Mouse (Mus musculus) kidney, embryonic 16.5 days (tissue): ENCODE results near the gene Inpp4b. TPM values are rescaled to one million over a fixed set of nuclear protein-coding genes. Genes with fewer than 3 reads are reported as not detected.

Source experiments
- ATAC-seq: fragments of 200-750 bp; cut with Nextera tagmentation; 2 replicates; pipeline ENCODE4 v1.8.0; 2017; ENCODE audit warnings: moderate TSS enrichment; ENCODE audit not compliant: low FRiP score, low TSS enrichment
- H3K27ac ChIP-seq: fragments of 300-500 bp; sonication (generic); 2 replicates; pipeline ENCODE4 v1.5.1; 2014; ENCODE audit warnings: low read length
- H3K27me3 ChIP-seq: fragments of 300-500 bp; sonication (generic); 2 replicates; pipeline ENCODE4 v1.6.1; 2014; ENCODE audit warnings: low read length, control low read depth, mixed read lengths; ENCODE audit not compliant: insufficient read depth
- H3K36me3 ChIP-seq: fragments of 300-500 bp; sonication (generic); 2 replicates; pipeline ENCODE4 v1.6.1; 2014; ENCODE audit warnings: low read length, control low read depth, mixed read lengths; ENCODE audit not compliant: insufficient read depth
- H3K4me1 ChIP-seq: fragments of 300-500 bp; sonication (generic); 2 replicates; pipeline ENCODE4 v1.6.1; 2014; ENCODE audit warnings: low read length, control low read depth, mixed read lengths; ENCODE audit not compliant: insufficient read depth
- H3K4me2 ChIP-seq: fragments of 300-500 bp; sonication (generic); replicated peaks from 2 replicates; pipeline ENCODE4 v1.6.1; 2014; ENCODE audit warnings: low read depth, low read length
- H3K4me3 ChIP-seq: fragments of 300-500 bp; sonication (generic); 2 replicates; pipeline ENCODE4 v1.5.1; 2014; ENCODE audit warnings: mild to moderate bottlenecking, low read length
- H3K9ac ChIP-seq: fragments of 300-500 bp; sonication (generic); replicated peaks from 2 replicates; pipeline ENCODE4 v1.6.1; 2014; ENCODE audit warnings: low read length
- H3K9me3 ChIP-seq: fragments of 300-500 bp; sonication (generic); 2 replicates; pipeline ENCODE4 v1.6.1; 2016; ENCODE audit warnings: low read length, control low read depth
- WGBS: fragments of 180-500 bp; shearing (Covaris S2); extraction: QIAGEN DNeasy Blood & Tissue Kit; methylation state at CpG from one replicate; pipeline ENCODE4 v1.1.7; 2014; 5-methylcytosine and 5-hydroxymethylcytosine counted together
- polyA plus RNA-seq: library from polyadenylated mRNA; unstranded; fragments of >200 nt; fragmentation: Nextera tagmentation; extraction: Ambion mirVana; gene quantifications from 2 replicates; pipeline ENCODE4 v1.2.1, GENCODE M21; 2015

The Inpp4b gene
- polyA plus RNA-seq, 1 experiment from 2014 or later, result 11.0 TPM

GRCm38 (mm10) chr8:81855009-81855408, 512.7 kb downstream of the Inpp4b start:
- Histone ChIP-seq H3K27me3 (no peaks in the 10 kb centered on the region), H3K4me2 (no peak overlapping the region), H3K9me3 (no peaks in the 10 kb centered on the region), H3K27ac (no peak overlapping the region), H3K36me3 (no peaks in the 10 kb centered on the region), H3K9ac (no peak overlapping the region), H3K4me3 (no peak overlapping the region), H3K4me1 (0 out of 2 replicates have a peak, but pooled peaks cover 4% of the 10 kb centered on the region)
- no peak for ATAC-seq
- WGBS, result 87% methylated on average over 1 of the region's 1 CpGs

GRCm38 (mm10) chr8:81856120-81856519, 513.8 kb downstream of the Inpp4b start:
- no peak overlapping the region for H3K4me2 ChIP-seq
- WGBS, result 57% methylated on average over 4 of the region's 4 CpGs

GRCm38 (mm10) chr8:81856608-81857007, 514.3 kb downstream of the Inpp4b start:
- Histone ChIP-seq H3K27ac (peak overlapping the region; percentile 14; the same call in 1 of the 2 replicates), H3K27me3 (no peaks in the 10 kb centered on the region), H3K4me1 (0 out of 2 replicates have a peak, but pooled peaks cover 4% of the 10 kb centered on the region), H3K36me3 (no peaks in the 10 kb centered on the region), H3K4me3 (no peak overlapping the region), H3K4me2 (no peak overlapping the region), H3K9me3 (no peaks in the 10 kb centered on the region), H3K9ac (no peak overlapping the region)
- 36% methylated on average over 6 of the region's 6 CpGs for WGBS
- no peak for ATAC-seq

More at GRCm38 (mm10) chr8:81856120-81856519, 513.8 kb downstream of the Inpp4b start:
- no peak for ATAC-seq
- H3K4me1 ChIP-seq, result 0 out of 2 replicates have a peak, but pooled peaks cover 4% of the 10 kb centered on the region
- H3K9ac ChIP-seq, result no peak overlapping the region
- H3K4me3 ChIP-seq, result no peak overlapping the region
- no peaks in the 10 kb centered on the region for H3K27me3 ChIP-seq
- H3K36me3 ChIP-seq, result no peaks in the 10 kb centered on the region
- H3K27ac ChIP-seq, result peak overlapping the region; percentile 14; the same call in 1 of the 2 replicates
- no peaks in the 10 kb centered on the region for H3K9me3 ChIP-seq

- no peaks in the 10 kb centered on the region for H3K9me3 ChIP-seq
- no peaks in the 10 kb centered on the region for H3K36me3 ChIP-seq
- H3K9ac ChIP-seq, result no peak overlapping the region
- H3K4me2 ChIP-seq, result no peak overlapping the region
- no peak overlapping the region for H3K4me3 ChIP-seq
- no peaks in the 10 kb centered on the region for H3K27me3 ChIP-seq
- WGBS, result 89% methylated on average over 4 of the region's 4 CpGs
- ATAC-seq, result no peak
- no peak overlapping the region for H3K27ac ChIP-seq
- 0 out of 2 replicates have a peak, but pooled peaks cover 4% of the 10 kb centered on the region for H3K4me1 ChIP-seq
Observed at GRCm38 (mm10) chr8:81858393-81858792, 516.0 kb downstream of the Inpp4b start.

GRCm38 (mm10) chr8:81859805-81860204, 517.4 kb downstream of the Inpp4b start:
- 0 out of 2 replicates have a peak, but pooled peaks cover 4% of the 10 kb centered on the region for H3K4me1 ChIP-seq
- H3K4me2 ChIP-seq, result no peak overlapping the region
- no peak overlapping the region for H3K4me3 ChIP-seq
- no peak overlapping the region for H3K9ac ChIP-seq
- ATAC-seq, result no peak
- H3K27me3 ChIP-seq, result no peaks in the 10 kb centered on the region
- H3K27ac ChIP-seq, result no peak overlapping the region
- WGBS, result 65% methylated on average over 1 of the region's 1 CpGs
- H3K9me3 ChIP-seq, result no peaks in the 10 kb centered on the region
- no peaks in the 10 kb centered on the region for H3K36me3 ChIP-seq

GRCm38 (mm10) chr8:81861311-81861710, 519.0 kb downstream of the Inpp4b start:
- 93% methylated on average over 8 of the region's 8 CpGs for WGBS
- Histone ChIP-seq H3K27ac (no peak overlapping the region), H3K9ac (no peak overlapping the region), H3K4me1 (0 out of 2 replicates have a peak, but pooled peaks cover 1% of the 10 kb centered on the region), H3K27me3 (no peaks in the 10 kb centered on the region), H3K4me2 (no peak overlapping the region), H3K36me3 (no peaks in the 10 kb centered on the region), H3K9me3 (no peaks in the 10 kb centered on the region), H3K4me3 (no peak overlapping the region)
- ATAC-seq, result no peak

- Histone ChIP-seq H3K9ac (no peak overlapping the region), H3K4me2 (no peak overlapping the region), H3K4me1 (no peaks in the 10 kb centered on the region), H3K27me3 (no peaks in the 10 kb centered on the region), H3K9me3 (no peaks in the 10 kb centered on the region), H3K36me3 (no peaks in the 10 kb centered on the region), H3K4me3 (no peak overlapping the region), H3K27ac (no peak overlapping the region)
- ATAC-seq, result no peak
Observed at GRCm38 (mm10) chr8:81862738-81863137, 520.4 kb downstream of the Inpp4b start.

GRCm38 (mm10) chr8:81864318-81864717, 522.0 kb downstream of the Inpp4b start:
- H3K4me1 ChIP-seq, result no peaks in the 10 kb centered on the region

GRCm38 (mm10) chr8:81865664-81866063, 523.3 kb downstream of the Inpp4b start:
- no peak for ATAC-seq
- Histone ChIP-seq H3K36me3 (no peaks in the 10 kb centered on the region), H3K9ac (no peak overlapping the region), H3K4me3 (no peak overlapping the region), H3K27ac (no peak overlapping the region), H3K9me3 (no peaks in the 10 kb centered on the region), H3K4me1 (no peaks in the 10 kb centered on the region), H3K27me3 (no peaks in the 10 kb centered on the region), H3K4me2 (no peak overlapping the region)
- WGBS, result 44% methylated on average over 3 of the region's 3 CpGs

More at GRCm38 (mm10) chr8:81864318-81864717, 522.0 kb downstream of the Inpp4b start:
- Histone ChIP-seq H3K9me3 (no peaks in the 10 kb centered on the region), H3K4me2 (no peak overlapping the region), H3K4me3 (no peak overlapping the region), H3K9ac (no peak overlapping the region), H3K36me3 (no peaks in the 10 kb centered on the region), H3K27ac (no peak overlapping the region), H3K27me3 (no peaks in the 10 kb centered on the region)
- ATAC-seq, result no peak
- WGBS, result 85% methylated on average over 2 of the region's 2 CpGs

GRCm38 (mm10) chr8:81867020-81867419, 524.7 kb downstream of the Inpp4b start:
- 35% methylated on average over 3 of the region's 3 CpGs for WGBS
- Histone ChIP-seq H3K36me3 (no peaks in the 10 kb centered on the region), H3K4me2 (no peak overlapping the region), H3K4me1 (no peaks in the 10 kb centered on the region), H3K9me3 (no peaks in the 10 kb centered on the region), H3K27me3 (no peaks in the 10 kb centered on the region), H3K9ac (no peak overlapping the region), H3K27ac (no peak overlapping the region), H3K4me3 (no peak overlapping the region)
- ATAC-seq, result no peak
